Mouse (Mus musculus) erythroblast, embryonic 14.5 days (primary cell): Measurements from ENCODE around the gene Folr2. TPM values are rescaled to one million over a fixed set of nuclear protein-coding genes. Genes with fewer than 3 reads are reported as not detected.

Experiments
- H3K27me3 ChIP-seq: 2 replicates; pipeline ENCODE4 v1.6.1; 2012; ENCODE audit warnings: inconsistent platforms; ENCODE audit not compliant: control insufficient read depth
- H3K36me3 ChIP-seq: 2 replicates; pipeline ENCODE4 v1.6.1; 2012; ENCODE audit warnings: mild to moderate bottlenecking, inconsistent platforms; ENCODE audit not compliant: control insufficient read depth
- H3K4me1 ChIP-seq: 2 replicates; pipeline ENCODE4 v1.6.1; 2012; ENCODE audit warnings: inconsistent platforms; ENCODE audit not compliant: control insufficient read depth
- H3K4me3 ChIP-seq: replicated peaks from 2 replicates; pipeline ENCODE3; 2012; ENCODE audit warnings: moderate library complexity, mild to moderate bottlenecking, inconsistent platforms
- H3K9me3 ChIP-seq: 2 replicates; pipeline ENCODE4 v1.6.1; 2012; ENCODE audit warnings: low read length, inconsistent platforms, mixed read lengths; ENCODE audit not compliant: control insufficient read depth
- GATA1 ChIP-seq: IDR thresholded peaks from 2 replicates; pipeline ENCODE4 v1.6.1; 2012; ENCODE audit warnings: low read length, inconsistent platforms, mixed read lengths
- TAL1 ChIP-seq: IDR thresholded peaks from 3 replicates; pipeline ENCODE4 v1.6.1; 2012; ENCODE audit warnings: low read length, inconsistent platforms, mixed read lengths
- polyA plus RNA-seq: library from polyadenylated mRNA; stranded (reverse); fragments of >175 nt; gene quantifications from 2 replicates; pipeline ENCODE4 v1.2.3, GENCODE M21; 2012

The Folr2 gene
- polyA plus RNA-seq, 1 experiment, result not detected

DNA sequence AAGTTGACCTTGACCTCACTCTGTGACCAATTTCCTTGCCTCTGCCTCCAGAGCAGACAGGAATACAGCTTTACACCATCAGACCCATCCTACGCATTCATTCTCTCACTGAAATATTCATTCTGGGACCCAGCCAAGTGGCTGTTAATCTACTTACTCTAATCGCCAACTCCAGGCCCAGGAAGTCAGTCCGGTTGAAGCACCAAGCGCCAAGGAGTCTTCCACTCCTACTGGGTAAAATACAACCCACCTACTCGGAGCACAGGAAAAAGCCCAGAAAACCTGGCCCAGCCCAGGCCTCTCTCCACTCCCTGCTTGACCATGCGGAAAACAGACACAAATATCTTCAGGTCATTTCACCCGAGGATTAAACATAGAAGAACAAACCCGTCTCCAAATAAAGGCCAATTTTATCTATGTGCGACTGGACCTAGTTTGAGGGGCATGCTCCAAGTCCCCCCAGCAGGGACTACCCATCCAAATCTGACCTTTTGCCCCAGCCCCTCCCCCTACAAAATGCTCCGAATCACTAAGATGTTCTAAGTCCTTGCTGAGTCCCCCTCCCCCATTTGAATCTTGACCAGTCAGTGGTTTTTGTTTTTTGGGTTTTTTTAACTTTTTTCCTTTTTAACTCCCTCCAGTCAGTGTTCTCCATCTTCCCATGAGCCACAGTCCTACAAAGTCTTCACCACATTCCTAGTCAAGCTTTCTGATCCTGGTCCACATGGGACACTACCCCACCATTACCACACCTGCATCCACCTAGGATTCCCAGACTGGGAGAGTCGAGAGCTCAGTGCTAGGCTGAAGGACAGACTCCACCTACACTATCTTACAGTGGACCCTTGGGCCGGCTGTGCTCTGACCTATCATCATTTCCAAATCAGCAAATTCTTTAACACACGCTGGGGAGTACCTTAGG lies 11.5 kb upstream of the Folr2 start:
- TF ChIP-seq TAL1, result no peak
- no peak for TF ChIP-seq GATA1
- no peak overlapping the region for H3K4me3 ChIP-seq
- H3K9me3 ChIP-seq, result no peaks in the 10 kb centered on the region
- peaks cover 3% of the 10 kb centered on the region; the same call in 1 of the 2 replicates for H3K4me1 ChIP-seq
- no peaks in the 10 kb centered on the region for H3K36me3 ChIP-seq
- no peaks in the 10 kb centered on the region for H3K27me3 ChIP-seq

DNA sequence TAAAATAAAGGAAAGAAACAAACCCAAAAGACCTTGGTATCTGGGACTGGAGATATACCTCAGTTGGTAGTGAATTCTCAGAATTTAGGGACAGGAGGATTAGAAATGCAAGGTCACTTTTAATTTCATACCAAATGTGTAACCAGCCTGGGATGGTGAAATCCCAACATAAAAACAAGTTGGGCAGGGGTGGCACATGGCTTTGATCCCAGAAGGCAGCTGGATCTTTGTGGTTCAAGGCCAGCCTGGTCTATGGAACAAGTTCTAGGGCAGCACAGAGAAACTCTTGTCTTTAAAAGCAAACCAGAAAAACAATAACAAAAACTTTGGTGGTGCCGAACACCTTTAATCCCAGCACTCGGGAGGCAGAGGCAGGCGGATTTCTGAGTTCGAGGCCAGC lies 10.5 kb upstream of the Folr2 start:
- Histone ChIP-seq H3K4me3 (no peak overlapping the region), H3K4me1 (peaks cover 3% of the 10 kb centered on the region; the same call in 1 of the 2 replicates), H3K36me3 (no peaks in the 10 kb centered on the region), H3K9me3 (no peaks in the 10 kb centered on the region), H3K27me3 (no peaks in the 10 kb centered on the region)
- no peak for TF ChIP-seq GATA1
- no peak for TF ChIP-seq TAL1

DNA sequence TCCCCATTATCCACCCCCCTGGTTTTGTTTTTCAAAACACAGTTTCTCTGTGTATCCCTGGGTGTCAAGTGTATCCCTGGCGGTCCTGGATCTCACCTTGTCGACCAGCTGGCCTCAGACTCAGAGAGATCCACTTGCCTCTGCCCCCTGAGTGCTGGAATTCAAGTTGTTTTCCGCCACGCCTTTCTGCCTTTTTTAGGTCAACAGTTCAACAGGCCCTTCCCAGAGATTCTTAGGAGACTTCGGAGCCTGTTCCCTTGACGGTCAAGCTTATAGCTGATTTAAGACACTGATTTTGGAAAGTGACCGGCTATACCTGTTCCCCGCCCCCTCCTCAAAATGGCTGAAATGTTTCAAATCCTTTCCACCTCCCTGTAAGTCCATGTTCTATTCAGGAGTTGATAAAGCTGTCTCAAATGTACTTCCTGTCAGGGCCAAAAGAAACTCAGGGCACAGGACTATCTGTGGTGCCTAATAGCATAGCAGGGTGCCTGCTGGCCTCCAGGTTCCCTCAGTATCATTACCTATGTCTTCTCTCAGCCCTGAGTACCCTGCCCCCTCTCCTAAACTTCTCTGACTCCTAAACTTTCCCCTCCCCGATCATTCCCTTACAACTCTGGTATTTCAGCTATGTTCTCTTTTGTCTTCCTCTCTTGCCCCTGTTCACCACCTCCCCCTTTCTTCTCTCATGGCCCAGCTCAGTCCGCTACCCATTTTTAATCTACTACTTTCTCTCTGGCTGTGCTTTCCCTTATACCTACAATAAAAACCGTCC lies 9.7 kb upstream of the Folr2 start:
- H3K9me3 ChIP-seq, result no peaks in the 10 kb centered on the region
- no peak for TF ChIP-seq GATA1
- TF ChIP-seq TAL1, result no peak
- H3K36me3 ChIP-seq, result no peaks in the 10 kb centered on the region
- peaks cover 3% of the 10 kb centered on the region; the same call in 1 of the 2 replicates for H3K4me1 ChIP-seq
- H3K4me3 ChIP-seq, result no peak overlapping the region
- H3K27me3 ChIP-seq, result no peaks in the 10 kb centered on the region

DNA sequence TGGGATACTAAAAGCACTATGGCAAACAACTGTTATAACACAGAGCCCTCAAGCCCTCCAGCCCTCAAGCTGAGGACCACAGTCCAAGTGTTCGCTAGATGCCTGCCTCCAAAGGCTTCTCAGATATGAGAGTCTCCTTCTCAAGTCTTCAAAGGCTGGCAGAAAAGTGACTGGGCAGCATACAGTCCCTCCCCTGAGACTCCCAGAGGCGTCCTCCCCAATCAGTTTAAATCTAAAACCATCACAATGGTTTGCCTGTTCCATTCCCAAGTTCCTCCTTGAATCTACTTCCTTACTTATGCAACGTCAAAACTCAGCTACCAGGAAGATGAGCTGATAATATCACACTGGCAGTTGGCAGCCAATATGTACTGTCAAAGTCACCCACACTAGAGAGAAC lies 6.4 kb upstream of the Folr2 start, which contains the start of gene Anapc15:
Anapc15 (plus strand) TSS at position 301 of the 400 bp plus-strand sequence.
- no peaks in the 10 kb centered on the region for H3K4me1 ChIP-seq
- H3K27me3 ChIP-seq, result no peaks in the 10 kb centered on the region
- no peak within 1 kb of the TSS for H3K4me3 ChIP-seq
- TF ChIP-seq TAL1 (no peak), GATA1 (no peak)
- no peaks in the 10 kb centered on the region for H3K9me3 ChIP-seq
- no peaks in the 10 kb centered on the region for H3K36me3 ChIP-seq

DNA sequence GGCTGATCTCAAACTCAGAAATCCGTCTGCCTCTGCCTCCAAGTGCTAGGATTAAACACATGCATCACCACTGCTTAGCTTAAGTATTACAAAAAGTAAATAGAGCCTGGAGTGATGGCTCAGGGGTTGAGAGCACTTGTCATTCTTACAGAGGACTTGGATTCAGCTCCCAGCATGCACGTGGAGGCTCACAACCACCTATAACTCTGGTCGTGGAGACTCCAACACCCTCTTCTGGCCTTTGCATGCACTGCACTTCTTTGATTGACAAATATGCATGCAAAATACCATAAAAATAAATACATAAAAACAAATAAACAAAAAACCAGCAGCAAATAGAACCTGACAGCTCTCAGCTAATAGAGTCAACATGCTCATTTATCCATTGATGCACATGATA lies 5.3 kb upstream of the Folr2 start:
- Histone ChIP-seq H3K4me3 (no peak overlapping the region), H3K9me3 (no peaks in the 10 kb centered on the region), H3K4me1 (no peaks in the 10 kb centered on the region), H3K36me3 (no peaks in the 10 kb centered on the region), H3K27me3 (no peaks in the 10 kb centered on the region)
- TF ChIP-seq GATA1 (no peak), TAL1 (no peak)

DNA sequence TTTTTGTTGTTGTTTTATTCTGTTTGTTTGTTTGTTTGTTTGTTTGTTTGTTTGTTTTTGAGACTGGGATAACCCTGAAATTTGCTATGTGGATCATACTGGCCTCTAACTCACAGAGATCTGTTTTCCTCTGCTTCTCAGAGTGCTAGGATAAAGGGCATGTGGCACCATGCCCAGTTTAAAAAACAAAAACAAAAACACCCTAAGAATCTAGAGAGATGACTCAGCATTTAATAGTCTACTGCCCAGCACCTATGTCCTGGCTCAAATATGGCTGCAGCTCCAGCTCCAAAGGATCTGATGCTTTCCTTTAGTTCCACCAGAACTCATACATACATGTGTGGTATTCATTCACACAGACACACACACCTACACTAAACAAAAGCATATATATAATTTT lies 4.0 kb upstream of the Folr2 start:
- TF ChIP-seq TAL1, result no peak
- no peak for TF ChIP-seq GATA1
- H3K4me3 ChIP-seq, result no peak overlapping the region
- H3K4me1 ChIP-seq, result no peaks in the 10 kb centered on the region
- H3K36me3 ChIP-seq, result no peaks in the 10 kb centered on the region
- H3K9me3 ChIP-seq, result no peaks in the 10 kb centered on the region
- H3K27me3 ChIP-seq, result no peaks in the 10 kb centered on the region

DNA sequence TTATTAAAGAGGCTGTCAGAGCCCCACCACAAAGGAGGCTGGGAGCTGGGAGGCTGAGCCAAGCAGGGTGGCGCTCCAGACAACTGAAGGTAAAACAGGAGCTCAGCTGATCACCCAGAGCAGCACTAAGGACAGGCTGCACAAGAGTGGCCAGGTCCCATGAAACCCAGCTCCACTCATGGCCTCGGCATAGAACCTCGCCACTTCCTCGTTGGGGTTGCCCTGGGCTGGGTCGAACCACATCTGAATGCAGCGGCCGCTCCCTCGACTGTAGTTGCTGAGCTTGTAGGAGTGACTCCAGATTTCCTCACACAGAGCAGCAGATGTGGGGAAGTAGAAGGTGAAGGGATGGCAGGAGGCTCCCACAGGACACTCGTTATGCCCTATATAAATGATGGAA lies 1.4 kb upstream of the Folr2 start:
- H3K27me3 ChIP-seq, result no peaks in the 10 kb centered on the region
- no peak overlapping the region for H3K4me3 ChIP-seq
- no peaks in the 10 kb centered on the region for H3K36me3 ChIP-seq
- TF ChIP-seq GATA1, result no peak
- no peak for TF ChIP-seq TAL1
- H3K4me1 ChIP-seq, result no peaks in the 10 kb centered on the region
- no peaks in the 10 kb centered on the region for H3K9me3 ChIP-seq

DNA sequence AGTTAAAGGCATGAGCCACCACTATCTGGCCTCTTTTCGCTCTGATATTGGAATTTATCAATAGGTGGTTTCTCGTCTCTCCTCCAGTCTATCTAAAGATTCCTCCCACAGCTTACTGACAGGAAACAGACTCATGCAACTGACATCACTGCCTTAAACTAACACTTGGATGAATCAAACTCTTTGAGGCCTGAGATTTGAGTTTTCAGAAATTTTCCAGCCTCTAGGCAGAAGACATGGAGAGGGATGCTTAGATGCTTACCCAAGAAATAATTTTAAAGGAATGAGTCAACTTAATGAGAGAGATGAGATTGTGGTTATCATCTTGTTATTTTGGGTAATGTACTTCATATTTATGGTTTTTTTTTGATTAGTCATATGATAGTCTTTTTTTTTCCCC lies 3.2 kb downstream of the Folr2 start:
- Histone ChIP-seq H3K9me3 (no peaks in the 10 kb centered on the region), H3K36me3 (no peaks in the 10 kb centered on the region), H3K4me1 (no peaks in the 10 kb centered on the region), H3K27me3 (no peaks in the 10 kb centered on the region), H3K4me3 (no peak overlapping the region)
- TF ChIP-seq GATA1 (no peak), TAL1 (no peak)

DNA sequence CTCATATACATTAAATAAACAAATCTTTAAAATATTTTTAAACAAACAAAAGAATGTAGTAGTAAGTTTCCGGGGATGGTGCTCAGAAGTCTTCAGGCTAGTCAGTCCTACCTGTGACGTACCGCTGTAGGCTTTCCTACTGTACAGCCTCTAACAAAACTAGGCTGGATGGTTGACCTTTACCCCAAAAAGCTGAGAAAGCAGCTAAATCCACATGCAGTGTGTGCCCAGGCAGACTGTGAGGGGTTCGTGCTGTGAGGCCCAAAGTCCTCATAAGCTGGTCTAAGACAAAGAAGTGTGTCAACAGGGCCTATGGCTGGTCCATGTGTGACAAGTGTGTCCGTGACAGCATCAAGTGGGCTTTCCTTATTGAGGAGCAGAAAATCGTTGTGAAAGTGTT lies 4.1 kb downstream of the Folr2 start:
- Histone ChIP-seq H3K4me1 (no peaks in the 10 kb centered on the region), H3K4me3 (no peak overlapping the region), H3K36me3 (no peaks in the 10 kb centered on the region), H3K27me3 (no peaks in the 10 kb centered on the region), H3K9me3 (no peaks in the 10 kb centered on the region)
- TF ChIP-seq GATA1, result no peak
